Mouse (Mus musculus): ENCODE data around the gene Wbp2nl. TPM values are rescaled to one million over a fixed set of nuclear protein-coding genes. Genes with fewer than 3 reads are reported as not detected.

Wbp2nl gene
- 0.19 TPM in 1 of 2 replicates, not detected in the other for polyA plus RNA-seq (2016; fragmentation: Nextera tagmentation; extraction: Ambion mirVana)

DNA sequence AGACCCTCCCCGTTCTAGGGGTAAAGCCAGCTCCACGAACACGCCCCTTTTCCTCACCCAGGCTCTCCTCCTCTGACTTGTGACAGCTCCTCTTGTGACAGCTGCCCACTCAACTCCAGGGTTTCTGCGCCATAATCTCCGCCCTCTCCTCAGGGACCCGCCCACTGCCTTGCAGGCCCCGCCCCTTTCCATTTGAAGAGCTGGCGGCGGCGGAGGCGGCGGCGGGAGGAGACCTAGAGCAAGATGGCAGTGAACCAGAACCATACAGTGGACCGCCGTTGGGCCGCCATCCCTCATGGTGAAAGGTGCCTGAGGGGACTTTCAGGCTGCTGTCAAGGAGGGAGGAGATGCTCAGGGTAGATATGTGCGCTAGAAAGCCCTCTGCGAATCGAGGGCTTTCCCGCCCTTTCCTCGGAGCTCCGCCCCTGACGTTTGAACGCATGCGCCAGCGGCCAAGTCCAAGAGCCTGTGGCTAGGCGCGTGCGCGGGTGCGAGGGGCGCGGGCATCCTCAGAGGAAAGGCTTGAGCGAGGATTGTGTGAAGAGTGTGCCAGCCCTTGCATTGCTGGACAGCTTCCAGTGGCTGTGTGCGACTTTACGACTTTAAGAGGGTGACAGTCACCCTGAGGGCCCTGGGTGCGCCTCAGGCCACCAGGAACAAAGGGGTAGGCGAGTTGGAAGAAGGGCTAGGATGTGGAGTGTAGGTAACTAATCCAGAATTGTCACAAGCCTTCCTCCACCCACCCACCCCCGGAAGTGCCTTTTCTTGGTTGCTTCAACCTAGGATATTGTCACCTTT lies at the start of gene Wbp2nl:
Gene Wbp2nl, plus strand, starts transcription at position 191 of the 798 bp plus-strand sequence.
- no peaks in the 10 kb centered on the region for H3K36me3 ChIP-seq
- no peak for DNase-seq (ENCODE audit: low spot score)
- H3K27me3 ChIP-seq (ENCODE audit: insufficient read depth, poor library complexity, severe bottlenecking) = peaks cover 12% of the 10 kb centered on the region; the same call in 1 of the 2 replicates
- no peak within 1 kb of the TSS for H3K4me3 ChIP-seq
- 59% methylated on average over 39 of the region's 39 CpGs for whole genome bisulfite sequencing
- H3K9me3 ChIP-seq = peaks cover 5% of the 10 kb centered on the region; the same call in 1 of the 2 replicates
- no peak within 1 kb of the TSS for H3K27ac ChIP-seq
- H3K4me1 ChIP-seq (replicated peaks) = peaks cover 16% of the 10 kb centered on the region

DNA sequence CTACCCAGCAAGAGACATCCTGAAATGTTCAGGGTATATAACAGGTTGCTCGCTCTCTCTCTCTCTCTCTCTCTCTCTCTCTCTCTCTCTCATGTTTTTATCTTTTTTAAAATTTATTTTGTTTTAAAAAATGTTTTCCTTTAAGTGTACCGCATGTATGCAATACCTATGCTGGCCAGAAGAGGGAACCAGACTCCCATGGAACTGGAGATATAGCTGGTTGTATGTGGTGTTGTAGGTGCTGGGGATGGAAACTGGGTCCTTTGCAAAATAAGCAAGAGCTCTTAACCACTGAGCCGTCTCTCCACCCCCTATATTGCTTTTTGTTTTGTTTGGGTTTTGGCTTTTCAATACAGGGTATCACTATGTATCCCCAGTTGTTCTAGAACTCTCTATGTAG lies 47.2 kb upstream of the Wbp2nl start:
- DNase-seq (ENCODE audit: low spot score) = no peak
- WGBS = 93% methylated on average over 3 of the region's 3 CpGs

DNA sequence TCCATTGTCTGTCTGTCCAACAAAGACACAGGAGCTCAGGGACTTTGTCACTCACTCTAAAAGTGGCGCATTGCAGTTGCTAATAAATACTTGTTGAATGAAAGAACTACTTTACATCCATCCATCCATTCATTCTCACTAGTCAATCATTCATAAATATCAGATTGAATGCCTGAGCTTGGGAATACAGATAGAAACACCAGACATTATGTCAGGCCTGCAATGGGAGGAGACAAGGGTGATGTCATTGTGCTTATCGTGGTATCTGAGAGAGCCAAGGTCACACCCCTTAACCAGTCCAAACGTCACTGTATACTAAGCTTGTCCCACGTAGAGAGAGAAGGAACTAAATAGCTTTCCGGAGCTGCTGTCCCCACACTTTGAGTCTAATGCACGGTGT lies 46.7 kb upstream of the Wbp2nl start, which contains the start of gene 1500009C09Rik:
Gene 1500009C09Rik, plus strand, starts transcription at position 301 of the 400 bp plus-strand sequence.
- no peak within 1 kb of the TSS for H3K4me3 ChIP-seq
- WGBS = 93% methylated on average over 6 of the region's 6 CpGs

More for the DNA sequence above, 47.2 kb upstream of the Wbp2nl start:
- Histone ChIP-seq H3K9me3 (0 out of 2 replicates have a peak, but pooled peaks cover 7% of the 10 kb centered on the region), H3K36me3 (no peaks in the 10 kb centered on the region), H3K27me3 (ENCODE audit: insufficient read depth, poor library complexity, severe bottlenecking) (no peaks in the 10 kb centered on the region), H3K27ac (no peak overlapping the region), H3K4me1 (replicated peaks) (peaks cover 21% of the 10 kb centered on the region), H3K4me3 (no peak overlapping the region)

DNA sequence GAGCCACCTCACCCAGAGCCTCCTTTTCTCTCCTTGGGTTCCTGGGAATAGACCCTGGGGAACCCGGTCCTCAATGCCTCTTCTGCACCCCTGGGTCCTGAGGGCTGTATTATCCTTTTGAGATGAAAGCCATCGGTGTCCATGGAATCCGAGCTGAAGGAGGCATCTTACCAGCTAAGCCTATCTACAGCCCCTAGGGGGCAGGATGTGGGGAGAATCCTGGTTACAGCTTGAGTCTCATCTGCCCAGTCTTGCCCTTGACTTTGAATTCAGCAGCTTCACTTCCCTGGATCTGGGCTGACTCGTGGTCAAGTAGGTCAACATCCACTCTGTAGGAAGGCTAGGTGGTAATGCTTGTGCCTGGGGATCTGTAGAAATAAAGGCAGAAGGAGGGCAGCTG lies 43.5 kb upstream of the Wbp2nl start:
- Histone ChIP-seq H3K4me3 (no peak overlapping the region), H3K27me3 (ENCODE audit: insufficient read depth, poor library complexity, severe bottlenecking) (peaks cover 10% of the 10 kb centered on the region; the same call in 1 of the 2 replicates), H3K4me1 (replicated peaks) (peaks cover 25% of the 10 kb centered on the region), H3K27ac (peak overlapping the region; percentile 62; the same call in 1 of the 2 replicates), H3K36me3 (no peaks in the 10 kb centered on the region), H3K9me3 (0 out of 2 replicates have a peak, but pooled peaks cover 7% of the 10 kb centered on the region)
- DNase-seq (ENCODE audit: low spot score) = no peak
- WGBS = 53% methylated on average over 4 of the region's 4 CpGs

More for the DNA sequence above, 46.7 kb upstream of the Wbp2nl start, which contains the start of gene 1500009C09Rik:
- Histone ChIP-seq H3K27ac (no peak within 1 kb of the TSS), H3K9me3 (0 out of 2 replicates have a peak, but pooled peaks cover 7% of the 10 kb centered on the region), H3K36me3 (no peaks in the 10 kb centered on the region), H3K4me1 (replicated peaks) (peaks cover 25% of the 10 kb centered on the region), H3K27me3 (ENCODE audit: insufficient read depth, poor library complexity, severe bottlenecking) (no peaks in the 10 kb centered on the region)
- DNase-seq (ENCODE audit: low spot score) = no peak

DNA sequence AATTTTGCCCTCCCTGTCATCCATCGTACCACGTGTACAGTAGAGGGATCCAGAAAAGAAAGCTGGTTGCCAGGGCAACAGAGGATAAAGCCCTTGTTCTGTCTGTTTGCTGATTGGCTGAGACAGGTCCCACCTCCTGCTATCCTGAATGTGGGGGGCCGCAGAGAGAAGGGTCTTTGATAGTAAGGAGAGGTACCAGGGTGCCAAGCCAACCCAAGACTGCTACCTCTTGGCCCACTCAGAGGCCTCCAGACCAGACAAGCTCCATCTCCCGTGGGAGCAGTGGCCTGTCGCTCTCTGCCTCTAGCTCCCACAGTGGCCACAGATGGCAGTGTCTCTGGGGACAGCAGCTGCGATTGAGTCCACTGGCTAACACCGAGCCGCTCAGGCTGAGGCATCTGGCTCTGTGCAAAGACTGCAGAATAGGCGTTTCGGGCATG lies 42.8 kb upstream of the Wbp2nl start:
- H3K4me3 ChIP-seq = peak overlapping the region; percentile 38
- no peaks in the 10 kb centered on the region for H3K36me3 ChIP-seq
- 0 out of 2 replicates have a peak, but pooled peaks cover 7% of the 10 kb centered on the region for H3K9me3 ChIP-seq
- peaks cover 25% of the 10 kb centered on the region for H3K4me1 ChIP-seq (replicated peaks)
- peak; percentile 61 for DNase-seq (ENCODE audit: low spot score)
- 18% methylated on average over 10 of the region's 10 CpGs for WGBS
- H3K27me3 ChIP-seq (ENCODE audit: insufficient read depth, poor library complexity, severe bottlenecking) = peaks cover 15% of the 10 kb centered on the region; the same call in 1 of the 2 replicates
- H3K27ac ChIP-seq = peak overlapping the region; percentile 62

DNA sequence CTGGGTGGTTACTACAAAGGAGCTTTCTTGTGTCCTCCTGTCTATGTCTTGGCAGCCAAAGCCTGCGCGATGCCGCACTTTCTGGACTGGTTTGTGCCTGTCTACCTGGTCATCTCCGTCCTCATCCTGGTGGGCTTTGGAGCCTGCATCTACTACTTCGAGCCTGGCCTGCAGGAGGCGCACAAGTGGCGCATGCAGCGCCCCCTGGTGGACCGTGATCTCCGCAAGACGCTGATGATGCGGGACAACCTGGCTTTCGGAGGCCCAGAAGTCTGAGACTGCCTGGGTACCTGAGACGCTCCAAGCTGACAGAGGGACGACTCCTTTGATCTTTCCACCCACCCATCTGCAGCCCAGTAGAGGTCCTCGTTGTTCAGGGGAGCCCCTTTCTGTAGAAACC lies 39.2 kb upstream of the Wbp2nl start:
- peaks cover 18% of the 10 kb centered on the region; the same call in 1 of the 2 replicates for H3K27me3 ChIP-seq (ENCODE audit: insufficient read depth, poor library complexity, severe bottlenecking)
- no peak overlapping the region for H3K4me3 ChIP-seq
- no peaks in the 10 kb centered on the region for H3K9me3 ChIP-seq
- peak; percentile 80 for DNase-seq (ENCODE audit: low spot score)
- WGBS = 13% methylated on average over 16 of the region's 16 CpGs
- no peak overlapping the region for H3K27ac ChIP-seq
- no peaks in the 10 kb centered on the region for H3K36me3 ChIP-seq
- H3K4me1 ChIP-seq (replicated peaks) = peaks cover 23% of the 10 kb centered on the region

DNA sequence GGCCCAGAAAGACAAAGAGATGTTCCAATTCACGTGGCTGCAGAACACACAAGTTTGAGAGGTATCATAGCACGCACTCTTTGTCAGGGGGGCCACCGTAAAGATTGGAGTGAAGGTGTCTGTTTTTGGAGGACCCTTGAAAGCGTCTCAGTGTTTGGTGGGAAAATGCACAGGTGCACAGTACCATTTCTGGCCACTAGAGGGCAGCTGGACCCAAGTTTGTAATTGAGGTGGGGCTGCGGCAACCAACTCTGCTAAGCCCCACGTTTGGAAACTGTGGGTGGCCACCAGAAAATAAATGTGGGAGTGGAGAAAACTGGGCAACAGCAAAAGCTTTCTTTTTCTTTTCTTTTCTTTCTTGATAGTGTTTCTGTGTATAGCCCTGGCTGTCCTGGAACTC lies 32.4 kb upstream of the Wbp2nl start:
- Histone ChIP-seq H3K4me3 (no peak overlapping the region), H3K4me1 (replicated peaks) (peaks cover 40% of the 10 kb centered on the region), H3K27ac (no peak overlapping the region), H3K36me3 (no peaks in the 10 kb centered on the region), H3K27me3 (ENCODE audit: insufficient read depth, poor library complexity, severe bottlenecking) (peaks cover 13% of the 10 kb centered on the region), H3K9me3 (no peaks in the 10 kb centered on the region)
- DNase-seq (ENCODE audit: low spot score) = peak; percentile 71
- WGBS = 19% methylated on average over 6 of the region's 6 CpGs

DNA sequence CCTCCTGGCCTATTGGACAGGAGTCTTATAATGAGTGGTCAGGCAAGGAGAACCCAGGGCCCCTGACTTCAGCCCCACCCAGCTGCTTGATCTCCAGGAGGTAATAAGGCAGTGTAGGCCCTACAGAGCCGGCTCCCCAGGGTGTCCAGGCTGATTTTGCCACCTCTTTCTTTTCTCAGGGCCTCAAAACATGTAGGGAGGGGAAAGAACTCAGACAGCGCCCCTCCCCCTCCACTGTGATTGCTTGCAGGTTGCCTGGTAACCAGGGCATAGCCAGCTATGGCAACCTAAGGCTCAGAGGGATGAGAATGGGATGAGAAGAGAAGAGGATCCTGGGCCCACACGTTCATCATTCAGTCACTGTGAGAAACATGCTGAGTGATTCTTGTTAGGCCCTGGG lies 30.6 kb upstream of the Wbp2nl start:
- DNase-seq (ENCODE audit: low spot score) = peak; percentile 70
- Histone ChIP-seq H3K9me3 (no peaks in the 10 kb centered on the region), H3K36me3 (no peaks in the 10 kb centered on the region), H3K27ac (peak overlapping the region; percentile 80), H3K4me1 (replicated peaks) (peaks cover 48% of the 10 kb centered on the region), H3K4me3 (no peak overlapping the region), H3K27me3 (ENCODE audit: insufficient read depth, poor library complexity, severe bottlenecking) (peaks cover 32% of the 10 kb centered on the region)
- WGBS = 11% methylated on average over 3 of the region's 3 CpGs

DNA sequence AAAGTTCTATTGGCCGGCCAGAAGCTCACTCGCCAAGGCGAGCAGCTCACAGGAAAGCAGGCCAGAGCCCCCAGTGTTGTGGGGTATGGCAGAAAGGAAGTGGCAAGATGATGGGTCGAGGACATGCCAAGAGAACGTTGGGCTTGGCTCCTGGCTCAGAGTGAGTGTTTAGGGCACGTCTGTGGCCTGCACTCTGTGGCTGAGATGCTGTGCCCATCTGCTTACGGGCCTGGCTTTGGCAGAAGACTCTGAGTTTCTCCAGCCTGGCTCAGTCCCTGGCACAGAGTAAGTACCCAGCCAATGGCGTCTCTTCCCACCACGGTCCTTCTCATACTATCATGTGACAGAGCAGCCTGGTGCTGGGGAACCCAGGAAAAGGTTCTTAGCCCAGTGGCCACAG lies 30.0 kb upstream of the Wbp2nl start:
- Histone ChIP-seq H3K36me3 (no peaks in the 10 kb centered on the region), H3K9me3 (no peaks in the 10 kb centered on the region), H3K27me3 (ENCODE audit: insufficient read depth, poor library complexity, severe bottlenecking) (peaks cover 37% of the 10 kb centered on the region), H3K4me1 (replicated peaks) (peaks cover 52% of the 10 kb centered on the region), H3K27ac (peak overlapping the region; percentile 80), H3K4me3 (no peak overlapping the region)
- no peak for DNase-seq (ENCODE audit: low spot score)
- WGBS = 86% methylated on average over 9 of the region's 9 CpGs

DNA sequence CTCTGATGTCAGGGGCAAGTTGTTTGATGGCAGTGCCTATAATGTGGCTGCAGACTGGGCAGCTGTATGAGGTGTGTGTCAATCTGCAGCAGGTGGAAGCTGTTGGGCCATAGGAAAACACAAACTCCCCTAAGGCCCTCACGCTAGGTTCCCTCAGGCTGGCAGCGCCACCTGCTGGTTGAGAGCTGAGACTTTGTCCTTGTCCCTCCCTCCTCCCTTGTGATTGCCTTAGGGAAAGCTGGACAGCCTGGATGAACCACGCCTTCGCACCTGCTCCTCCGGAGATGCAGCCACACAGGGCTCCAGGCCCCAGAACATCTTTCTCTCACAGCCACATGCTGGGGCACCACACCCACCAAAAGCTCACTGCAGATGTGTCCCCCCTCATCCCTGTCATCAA lies 27.6 kb upstream of the Wbp2nl start:
- Histone ChIP-seq H3K27me3 (ENCODE audit: insufficient read depth, poor library complexity, severe bottlenecking) (peaks cover 51% of the 10 kb centered on the region), H3K4me1 (replicated peaks) (peaks cover 74% of the 10 kb centered on the region), H3K4me3 (no peak overlapping the region), H3K9me3 (no peaks in the 10 kb centered on the region), H3K27ac (peak overlapping the region; percentile 71), H3K36me3 (no peaks in the 10 kb centered on the region)
- WGBS = 5% methylated on average over 5 of the region's 5 CpGs
- peak; percentile 83 for DNase-seq (ENCODE audit: low spot score)

DNA sequence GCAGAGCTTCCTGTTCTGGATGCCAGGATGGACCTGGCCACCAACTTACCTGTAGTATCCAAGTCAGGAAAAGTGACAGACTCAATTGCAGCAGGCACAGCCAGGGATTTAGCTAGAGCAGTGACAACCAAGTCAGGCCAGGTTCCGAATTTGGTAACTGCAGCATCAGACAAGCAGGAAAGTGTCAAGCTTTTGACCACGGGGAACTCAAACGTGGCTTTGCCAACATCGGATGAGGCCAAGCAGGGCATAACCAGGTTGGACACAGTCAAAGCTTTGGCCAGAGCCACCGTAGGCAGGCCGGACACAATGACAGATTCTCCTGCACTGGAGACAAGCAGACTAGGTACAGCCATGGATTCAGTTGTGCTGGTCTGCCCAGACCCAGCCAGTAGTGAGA lies 26.5 kb upstream of the Wbp2nl start:
- 89% methylated on average over 6 of the region's 6 CpGs for WGBS
- Histone ChIP-seq H3K4me3 (no peak overlapping the region), H3K36me3 (peaks cover 6% of the 10 kb centered on the region), H3K9me3 (no peaks in the 10 kb centered on the region), H3K27ac (no peak overlapping the region), H3K4me1 (replicated peaks) (peaks cover 85% of the 10 kb centered on the region), H3K27me3 (ENCODE audit: insufficient read depth, poor library complexity, severe bottlenecking) (peaks cover 51% of the 10 kb centered on the region)
- no peak for DNase-seq (ENCODE audit: low spot score)

DNA sequence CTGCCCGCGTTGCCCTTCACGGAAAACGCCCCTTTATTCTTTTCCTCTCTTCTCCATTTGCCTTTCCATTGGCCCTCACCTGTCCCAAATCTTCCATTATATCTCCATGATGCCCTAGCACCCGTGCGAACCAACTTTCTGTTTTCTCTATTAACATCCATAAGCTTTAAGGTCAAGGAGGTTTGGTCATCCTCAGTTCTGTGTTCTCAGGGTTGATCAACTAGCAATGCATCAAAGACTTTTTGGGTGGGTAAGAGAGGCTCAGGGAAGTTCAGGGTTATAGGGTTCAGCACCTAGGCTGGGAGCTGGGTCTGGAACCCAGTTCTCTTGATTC lies 24.2 kb upstream of the Wbp2nl start, which contains the start of gene Sept3:
Gene Sept3, plus strand, starts transcription at position 301 of the 334 bp plus-strand sequence.
- no peak for DNase-seq (ENCODE audit: low spot score)
- H3K4me1 ChIP-seq (replicated peaks) = peaks cover 72% of the 10 kb centered on the region
- no peaks in the 10 kb centered on the region for H3K9me3 ChIP-seq
- H3K27ac ChIP-seq = peak within 1 kb of the TSS; percentile 97
- 28% methylated on average over 6 of the region's 6 CpGs for WGBS
- peaks cover 49% of the 10 kb centered on the region for H3K27me3 ChIP-seq (ENCODE audit: insufficient read depth, poor library complexity, severe bottlenecking)
- H3K4me3 ChIP-seq = peak within 1 kb of the TSS; percentile 85
- H3K36me3 ChIP-seq = peaks cover 29% of the 10 kb centered on the region
